Mouse (Mus musculus): Measurements from ENCODE around the gene Il17ra. TPM values are rescaled to one million over a fixed set of nuclear protein-coding genes. Genes with fewer than 3 reads are reported as not detected.

The Il17ra gene
- polyA plus RNA-seq, 1 experiment from 2014 or later = 10.5 TPM

DNA sequence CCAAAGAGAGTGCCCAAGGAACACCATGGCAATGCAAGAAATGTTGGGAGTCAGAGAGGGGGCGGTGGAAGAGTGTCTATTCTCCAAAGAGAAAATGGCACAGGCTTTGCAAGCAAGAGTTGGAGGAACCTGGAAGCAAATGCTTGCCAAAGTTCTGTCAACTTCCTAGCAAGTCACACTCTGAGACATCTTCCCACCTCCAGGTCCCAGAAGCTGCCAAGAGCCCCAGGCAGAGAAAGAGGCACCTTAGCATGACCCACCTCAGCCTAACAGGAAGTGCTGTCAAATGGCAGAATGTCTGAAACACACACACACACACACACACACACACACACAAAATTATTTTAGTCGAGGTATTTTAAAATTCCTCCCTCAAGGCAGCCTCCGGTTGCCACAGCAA lies 41.0 kb downstream of the Il17ra start:
- 59% methylated on average over 3 of the region's 3 CpGs for WGBS
- H3K36me3 ChIP-seq (ENCODE audit: insufficient read depth, low read length) = no peaks in the 10 kb centered on the region
- ATAC-seq (no peak), DNase-seq (ENCODE audit: low spot score) (no peak)
- H3K4me2 ChIP-seq (replicated peaks; ENCODE audit: low read depth, low read length) = no peak overlapping the region
- no peaks in the 10 kb centered on the region for H3K27me3 ChIP-seq (replicated peaks; ENCODE audit: insufficient read depth, low read length)
- H3K9ac ChIP-seq (replicated peaks; ENCODE audit: low read depth) = no peak overlapping the region
- H3K27ac ChIP-seq (ENCODE audit: low read length) = no peak overlapping the region
- no peaks in the 10 kb centered on the region for H3K4me1 ChIP-seq (ENCODE audit: insufficient read depth, low read depth, low read length)
- TF ChIP-seq CTCF (IDR thresholded peaks at IDR 0.05) = no peak
- no peak for TF ChIP-seq EP300 (IDR thresholded peaks at IDR 0.05)
- H3K9me3 ChIP-seq (ENCODE audit: low read length) = no peaks in the 10 kb centered on the region
- no peak overlapping the region for H3K4me3 ChIP-seq (ENCODE audit: low read depth, low read length)

DNA sequence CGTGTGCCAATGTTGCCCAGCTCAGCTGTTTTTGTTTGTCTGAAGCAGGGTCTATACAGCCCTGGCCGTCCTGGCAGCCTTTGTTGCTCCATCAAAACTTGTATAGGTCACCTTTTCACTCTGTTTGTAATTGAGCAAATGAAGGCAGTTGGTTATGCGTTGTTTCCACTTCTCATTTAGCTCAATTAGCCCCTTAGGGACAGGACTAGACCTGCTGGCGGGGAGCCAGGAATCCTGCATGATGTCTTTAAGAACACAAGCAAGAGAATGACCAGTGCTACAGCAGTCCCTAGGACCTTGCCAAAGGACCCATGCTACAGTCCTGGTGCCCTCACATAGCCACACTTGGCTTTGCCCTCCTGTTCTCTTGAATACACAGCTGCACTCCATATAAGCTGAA lies 42.5 kb downstream of the Il17ra start:
- no peak overlapping the region for H3K4me2 ChIP-seq (replicated peaks; ENCODE audit: low read depth, low read length)
- H3K27me3 ChIP-seq (replicated peaks; ENCODE audit: insufficient read depth, low read length) = no peaks in the 10 kb centered on the region
- no peak for DNase-seq (ENCODE audit: low spot score)
- H3K27ac ChIP-seq (ENCODE audit: low read length) = no peak overlapping the region
- H3K9ac ChIP-seq (replicated peaks; ENCODE audit: low read depth) = no peak overlapping the region
- no peaks in the 10 kb centered on the region for H3K9me3 ChIP-seq (ENCODE audit: low read length)
- no peak overlapping the region for H3K4me3 ChIP-seq (ENCODE audit: low read depth, low read length)
- no peak for ATAC-seq
- H3K4me1 ChIP-seq (ENCODE audit: insufficient read depth, low read depth, low read length) = no peaks in the 10 kb centered on the region
- H3K36me3 ChIP-seq (ENCODE audit: insufficient read depth, low read length) = no peaks in the 10 kb centered on the region
- TF ChIP-seq EP300 (IDR thresholded peaks at IDR 0.05) = no peak
- TF ChIP-seq CTCF (IDR thresholded peaks at IDR 0.05) = no peak
- 69% methylated on average over 4 of the region's 4 CpGs for WGBS

DNA sequence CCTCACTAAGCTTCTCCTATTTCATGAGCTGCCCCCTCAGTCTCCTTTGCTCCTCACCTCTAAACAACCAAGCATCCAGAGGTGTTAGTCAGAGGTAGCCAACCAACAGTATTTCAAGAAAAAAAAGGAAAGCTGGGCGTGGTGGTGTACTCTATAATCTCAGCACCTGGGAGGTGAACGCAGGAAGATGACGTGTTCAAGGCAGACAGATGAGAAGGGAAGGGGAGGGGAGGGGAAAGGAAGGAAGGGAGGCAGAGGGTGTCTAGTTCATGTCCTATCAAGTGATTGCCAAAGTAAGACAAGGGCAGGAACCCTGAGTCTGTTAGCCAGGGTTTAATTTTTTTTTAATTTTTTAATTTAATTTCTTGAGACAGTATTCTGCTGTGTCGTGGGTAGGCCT lies 45.6 kb downstream of the Il17ra start:
- Histone ChIP-seq H3K4me2 (replicated peaks; ENCODE audit: low read depth, low read length) (no peak overlapping the region), H3K27me3 (replicated peaks; ENCODE audit: insufficient read depth, low read length) (no peaks in the 10 kb centered on the region), H3K9me3 (ENCODE audit: low read length) (no peaks in the 10 kb centered on the region), H3K27ac (ENCODE audit: low read length) (no peak overlapping the region), H3K36me3 (ENCODE audit: insufficient read depth, low read length) (no peaks in the 10 kb centered on the region), H3K4me3 (ENCODE audit: low read depth, low read length) (no peak overlapping the region), H3K9ac (replicated peaks; ENCODE audit: low read depth) (no peak overlapping the region), H3K4me1 (ENCODE audit: insufficient read depth, low read depth, low read length) (no peaks in the 10 kb centered on the region)
- TF ChIP-seq CTCF (IDR thresholded peaks at IDR 0.05) (no peak), EP300 (IDR thresholded peaks at IDR 0.05) (no peak)
- DNase-seq (ENCODE audit: low spot score) (no peak), ATAC-seq (no peak)
- WGBS = 80% methylated on average over 4 of the region's 4 CpGs

DNA sequence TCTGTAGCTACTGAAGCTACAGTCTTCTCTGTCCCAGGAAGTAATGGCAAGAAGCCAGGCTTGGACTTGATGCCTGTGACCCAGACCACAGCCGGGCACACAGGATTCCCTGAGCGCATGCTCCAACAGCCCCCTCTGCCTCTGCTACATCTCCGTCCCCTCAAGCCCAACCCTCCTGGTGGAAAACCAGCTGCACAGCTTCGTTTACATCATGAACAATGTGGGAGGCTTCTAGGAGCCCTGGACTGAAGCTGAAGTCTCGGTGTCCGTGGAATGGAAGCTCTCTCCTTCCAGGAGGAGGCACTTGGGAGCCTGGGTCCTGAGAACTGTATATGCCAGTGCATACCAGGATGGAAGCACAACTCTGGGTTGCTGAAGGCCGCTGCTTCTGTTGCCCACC lies 46.9 kb downstream of the Il17ra start:
- H3K9ac ChIP-seq (replicated peaks; ENCODE audit: low read depth) = no peak overlapping the region
- ATAC-seq (no peak), DNase-seq (ENCODE audit: low spot score) (no peak)
- H3K4me2 ChIP-seq (replicated peaks; ENCODE audit: low read depth, low read length) = no peak overlapping the region
- WGBS = 81% methylated on average over 7 of the region's 7 CpGs
- no peaks in the 10 kb centered on the region for H3K27me3 ChIP-seq (replicated peaks; ENCODE audit: insufficient read depth, low read length)
- no peak overlapping the region for H3K27ac ChIP-seq (ENCODE audit: low read length)
- no peak for TF ChIP-seq CTCF (IDR thresholded peaks at IDR 0.05)
- no peak for TF ChIP-seq EP300 (IDR thresholded peaks at IDR 0.05)
- no peak overlapping the region for H3K4me3 ChIP-seq (ENCODE audit: low read depth, low read length)
- no peaks in the 10 kb centered on the region for H3K4me1 ChIP-seq (ENCODE audit: insufficient read depth, low read depth, low read length)
- no peaks in the 10 kb centered on the region for H3K36me3 ChIP-seq (ENCODE audit: insufficient read depth, low read length)
- H3K9me3 ChIP-seq (ENCODE audit: low read length) = no peaks in the 10 kb centered on the region

DNA sequence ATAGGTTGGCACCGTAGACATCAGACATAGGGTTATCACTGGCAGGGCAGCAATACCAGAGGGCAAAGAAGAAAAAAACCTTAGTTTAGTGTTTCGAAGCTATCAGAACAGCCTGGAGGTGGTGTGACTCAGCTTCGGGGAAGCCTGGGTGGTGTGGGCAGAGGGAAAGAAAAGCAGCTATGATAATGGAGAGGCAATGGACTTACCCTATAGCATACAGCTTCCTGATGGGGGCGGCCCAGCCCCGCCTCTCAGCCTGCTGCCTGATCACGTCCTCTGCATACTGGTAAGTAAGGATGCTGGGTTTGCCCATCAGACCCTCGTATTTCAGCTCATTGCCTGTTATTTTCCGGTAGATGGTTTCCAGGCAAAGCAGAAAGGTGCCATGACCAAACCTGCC lies 47.4 kb downstream of the Il17ra start:
- Histone ChIP-seq H3K27ac (ENCODE audit: low read length) (no peak overlapping the region), H3K4me3 (ENCODE audit: low read depth, low read length) (no peak overlapping the region), H3K4me1 (ENCODE audit: insufficient read depth, low read depth, low read length) (no peaks in the 10 kb centered on the region), H3K9ac (replicated peaks; ENCODE audit: low read depth) (no peak overlapping the region), H3K9me3 (ENCODE audit: low read length) (no peaks in the 10 kb centered on the region), H3K36me3 (ENCODE audit: insufficient read depth, low read length) (no peaks in the 10 kb centered on the region), H3K4me2 (replicated peaks; ENCODE audit: low read depth, low read length) (no peak overlapping the region), H3K27me3 (replicated peaks; ENCODE audit: insufficient read depth, low read length) (no peaks in the 10 kb centered on the region)
- no peak for DNase-seq (ENCODE audit: low spot score)
- TF ChIP-seq CTCF (IDR thresholded peaks at IDR 0.05) (no peak), EP300 (IDR thresholded peaks at IDR 0.05) (no peak)
- WGBS = 86% methylated on average over 8 of the region's 8 CpGs
- no peak for ATAC-seq

DNA sequence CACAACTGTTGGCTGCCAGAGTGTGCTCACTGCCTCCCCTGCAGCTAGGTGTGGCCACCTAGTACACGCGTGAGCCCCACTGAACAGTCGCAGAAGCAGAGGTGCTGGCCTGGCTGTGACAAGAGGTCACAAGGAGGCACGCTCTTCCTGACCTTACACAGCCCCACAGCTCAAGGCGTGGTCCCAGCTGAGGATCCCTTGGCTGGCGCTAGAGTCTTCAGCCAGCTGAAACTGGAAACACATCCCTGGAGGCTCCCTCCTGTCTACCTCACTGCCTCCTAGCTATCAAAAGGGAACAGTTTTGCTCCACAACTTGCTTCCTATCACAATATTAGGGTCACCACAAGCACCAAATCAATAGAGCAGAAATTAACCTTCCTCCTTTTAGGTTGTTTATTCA lies 48.2 kb downstream of the Il17ra start:
- ATAC-seq = no peak
- 80% methylated on average over 6 of the region's 6 CpGs for WGBS

DNA sequence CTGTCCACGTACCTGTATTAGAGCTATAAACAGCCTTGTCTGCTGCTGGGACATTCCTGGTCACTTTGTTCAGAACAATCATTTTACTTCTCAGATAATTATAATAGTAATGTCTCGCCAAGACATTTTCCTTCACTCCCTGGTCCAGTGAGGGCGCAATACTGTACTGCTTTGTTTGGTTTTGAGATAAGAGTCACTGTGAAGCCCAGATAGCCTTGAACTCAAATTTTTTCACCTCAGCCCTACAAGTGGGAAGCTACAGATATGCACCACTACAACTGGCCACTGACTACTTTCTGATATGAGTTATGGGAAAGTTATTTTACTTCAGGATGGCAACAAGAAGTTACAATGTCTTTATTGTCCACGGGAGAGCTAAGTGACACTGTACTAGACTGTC lies 53.4 kb downstream of the Il17ra start:
- no peak for ATAC-seq
- no peaks in the 10 kb centered on the region for H3K4me1 ChIP-seq (ENCODE audit: insufficient read depth, low read depth, low read length)
- WGBS = 74% methylated on average over 4 of the region's 4 CpGs

More for the DNA sequence above, 48.2 kb downstream of the Il17ra start:
- Histone ChIP-seq H3K4me3 (ENCODE audit: low read depth, low read length) (no peak overlapping the region), H3K9me3 (ENCODE audit: low read length) (no peaks in the 10 kb centered on the region), H3K9ac (replicated peaks; ENCODE audit: low read depth) (no peak overlapping the region), H3K27ac (ENCODE audit: low read length) (no peak overlapping the region), H3K4me2 (replicated peaks; ENCODE audit: low read depth, low read length) (no peak overlapping the region), H3K36me3 (ENCODE audit: insufficient read depth, low read length) (no peaks in the 10 kb centered on the region), H3K27me3 (replicated peaks; ENCODE audit: insufficient read depth, low read length) (no peaks in the 10 kb centered on the region), H3K4me1 (ENCODE audit: insufficient read depth, low read depth, low read length) (no peaks in the 10 kb centered on the region)
- no peak for DNase-seq (ENCODE audit: low spot score)
- TF ChIP-seq CTCF (IDR thresholded peaks at IDR 0.05) (no peak), EP300 (IDR thresholded peaks at IDR 0.05) (no peak)

More for the DNA sequence above, 53.4 kb downstream of the Il17ra start:
- Histone ChIP-seq H3K27me3 (replicated peaks; ENCODE audit: insufficient read depth, low read length) (no peaks in the 10 kb centered on the region), H3K9ac (replicated peaks; ENCODE audit: low read depth) (no peak overlapping the region), H3K4me2 (replicated peaks; ENCODE audit: low read depth, low read length) (no peak overlapping the region), H3K36me3 (ENCODE audit: insufficient read depth, low read length) (0 out of 2 replicates have a peak, but pooled peaks cover 3% of the 10 kb centered on the region), H3K4me3 (ENCODE audit: low read depth, low read length) (no peak overlapping the region), H3K9me3 (ENCODE audit: low read length) (no peaks in the 10 kb centered on the region), H3K27ac (ENCODE audit: low read length) (no peak overlapping the region)
- TF ChIP-seq EP300 (IDR thresholded peaks at IDR 0.05) (no peak), CTCF (IDR thresholded peaks at IDR 0.05) (no peak)
- DNase-seq (ENCODE audit: low spot score) = no peak
